Mouse (Mus musculus): ENCODE measurements around the gene Ddah1. TPM values are rescaled to one million over a fixed set of nuclear protein-coding genes. Genes with fewer than 3 reads are reported as not detected.

Ddah1 gene
- polyA plus RNA-seq, 1 experiment from 2014 or later: 30.1 TPM

DNA sequence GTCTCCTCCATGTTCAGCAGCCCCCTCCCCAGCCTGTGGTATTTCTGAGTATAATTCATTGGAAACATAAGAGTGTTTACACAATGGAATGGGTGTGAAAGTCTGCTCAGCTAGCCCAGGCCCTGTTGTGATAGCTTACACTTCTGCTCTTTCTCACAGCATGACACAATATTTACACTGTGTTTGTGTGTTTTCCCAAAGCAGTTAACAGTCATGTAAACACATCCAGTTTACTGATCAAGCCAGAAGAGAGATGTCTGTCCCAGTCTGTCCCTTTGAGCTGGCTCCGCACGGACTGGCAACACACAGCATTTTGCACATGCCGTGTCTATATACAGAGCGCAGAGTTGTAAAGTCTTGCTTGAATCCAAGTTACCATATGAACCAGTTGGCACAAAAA, 32.2 kb downstream of the Ddah1 start:
- Histone ChIP-seq H3K27ac (ENCODE audit: low read depth) (no peak overlapping the region), H3K36me3 (ENCODE audit: insufficient read depth) (no peaks in the 10 kb centered on the region), H3K4me1 (ENCODE audit: insufficient read depth) (peaks cover 15% of the 10 kb centered on the region), H3K4me3 (ENCODE audit: low read depth, low read length) (no peak overlapping the region), H3K9me3 (ENCODE audit: low read depth, low read length) (no peaks in the 10 kb centered on the region), H3K4me2 (no peak overlapping the region), H3K9ac (no peak overlapping the region), H3K27me3 (ENCODE audit: insufficient read depth, low read length) (no peaks in the 10 kb centered on the region)
- DNase-seq: peak; percentile 45
- 49% methylated on average over 4 of the region's 4 CpGs for WGBS
- no peak for TF ChIP-seq CTCF (IDR thresholded peaks at IDR 0.05; ENCODE audit: low read depth)
- ATAC-seq (ENCODE audit: insufficient read depth): peak; percentile 56; the same call in 1 of the 2 replicates

DNA sequence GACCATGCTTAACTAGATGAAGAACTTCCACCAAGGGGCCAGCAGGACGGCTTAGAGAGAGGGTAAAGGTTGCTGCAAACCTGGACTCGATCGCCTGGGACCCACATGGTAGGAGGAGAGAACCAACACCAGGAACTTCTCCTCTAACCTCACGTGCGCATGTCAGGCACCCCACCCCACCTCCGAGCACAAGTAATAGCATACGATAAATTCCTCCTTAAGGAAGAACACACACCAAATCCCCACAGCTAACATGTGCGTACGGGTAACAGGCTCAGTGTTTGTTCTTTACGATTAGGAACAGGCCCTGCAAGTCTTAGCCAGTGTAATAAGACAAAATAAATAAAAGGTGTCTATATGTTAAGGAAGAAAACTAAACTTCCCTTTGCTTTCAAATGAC, 35.9 kb downstream of the Ddah1 start:
- Histone ChIP-seq H3K9me3 (ENCODE audit: low read depth, low read length) (no peaks in the 10 kb centered on the region), H3K4me3 (ENCODE audit: low read depth, low read length) (no peak overlapping the region), H3K36me3 (ENCODE audit: insufficient read depth) (no peaks in the 10 kb centered on the region), H3K4me2 (no peak overlapping the region), H3K4me1 (ENCODE audit: insufficient read depth) (peaks cover 33% of the 10 kb centered on the region), H3K27ac (ENCODE audit: low read depth) (0 out of 2 replicates have a peak overlapping the region, but pooled peaks have one; percentile 33), H3K9ac (no peak overlapping the region), H3K27me3 (ENCODE audit: insufficient read depth, low read length) (no peaks in the 10 kb centered on the region)
- no peak for DNase-seq
- no peak for TF ChIP-seq CTCF (IDR thresholded peaks at IDR 0.05; ENCODE audit: low read depth)
- ATAC-seq (ENCODE audit: insufficient read depth): no peak
- 73% methylated on average over 10 of the region's 10 CpGs for WGBS

DNA sequence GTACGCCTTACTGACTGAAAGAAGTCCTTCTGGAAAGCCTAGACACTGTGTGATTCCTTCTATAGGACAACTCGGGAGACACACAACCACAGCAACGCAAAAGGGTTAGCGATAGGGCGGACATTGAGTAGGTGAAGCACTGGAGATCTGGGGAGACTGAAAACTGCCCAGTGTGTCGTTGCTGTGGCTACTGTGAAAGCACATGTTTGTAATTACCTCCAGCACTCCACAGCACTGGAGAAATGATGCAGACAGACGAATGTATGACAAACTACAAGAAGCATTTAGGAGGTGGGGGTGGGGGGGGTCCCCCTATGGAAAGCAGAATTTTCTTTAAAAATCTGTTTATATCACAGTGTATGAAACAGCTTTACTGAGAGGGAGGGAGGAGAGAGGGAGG, 37.4 kb downstream of the Ddah1 start:
- H3K4me3 ChIP-seq (ENCODE audit: low read depth, low read length): no peak overlapping the region
- no peak for ATAC-seq (ENCODE audit: insufficient read depth)

DNA sequence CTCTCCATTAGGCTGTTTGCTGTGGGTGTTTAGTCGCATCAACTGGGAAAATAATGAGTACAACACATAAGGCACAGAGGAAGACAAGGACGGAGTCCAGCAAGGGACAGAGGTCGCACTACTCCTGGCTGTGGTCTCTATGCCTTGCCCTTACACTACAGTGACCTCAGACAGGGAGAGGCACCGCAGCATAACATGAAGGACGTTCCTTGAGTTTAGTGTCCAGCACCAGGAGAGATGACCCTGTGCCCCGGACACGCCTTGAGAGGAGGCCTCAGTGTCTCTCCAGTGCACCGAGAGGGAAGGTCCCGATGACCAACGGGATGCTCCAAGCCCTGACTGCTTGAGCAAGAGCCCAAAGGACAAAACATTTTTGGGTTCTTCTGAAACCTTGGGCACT, 39.6 kb downstream of the Ddah1 start:
- peak overlapping the region; percentile 32 for H3K4me2 ChIP-seq
- ATAC-seq (ENCODE audit: insufficient read depth) (peak; percentile 26; the same call in 1 of the 2 replicates), DNase-seq (no peak)
- no peaks in the 10 kb centered on the region for H3K27me3 ChIP-seq (ENCODE audit: insufficient read depth, low read length)
- H3K36me3 ChIP-seq (ENCODE audit: insufficient read depth): no peaks in the 10 kb centered on the region
- no peaks in the 10 kb centered on the region for H3K9me3 ChIP-seq (ENCODE audit: low read depth, low read length)
- H3K4me3 ChIP-seq (ENCODE audit: low read depth, low read length): no peak overlapping the region
- WGBS: 41% methylated on average over 10 of the region's 10 CpGs
- peak overlapping the region; percentile 78 for H3K27ac ChIP-seq (ENCODE audit: low read depth)
- H3K9ac ChIP-seq: no peak overlapping the region
- H3K4me1 ChIP-seq (ENCODE audit: insufficient read depth): peaks cover 29% of the 10 kb centered on the region
- no peak for TF ChIP-seq CTCF (IDR thresholded peaks at IDR 0.05; ENCODE audit: low read depth)

More for the DNA sequence above, 37.4 kb downstream of the Ddah1 start:
- DNase-seq: no peak
- H3K36me3 ChIP-seq (ENCODE audit: insufficient read depth): no peaks in the 10 kb centered on the region
- TF ChIP-seq CTCF (IDR thresholded peaks at IDR 0.05; ENCODE audit: low read depth): no peak
- H3K9ac ChIP-seq: no peak overlapping the region
- 72% methylated on average over 7 of the region's 7 CpGs for WGBS
- H3K27ac ChIP-seq (ENCODE audit: low read depth): no peak overlapping the region
- H3K4me1 ChIP-seq (ENCODE audit: insufficient read depth): peaks cover 35% of the 10 kb centered on the region
- H3K9me3 ChIP-seq (ENCODE audit: low read depth, low read length): no peaks in the 10 kb centered on the region
- no peak overlapping the region for H3K4me2 ChIP-seq
- no peaks in the 10 kb centered on the region for H3K27me3 ChIP-seq (ENCODE audit: insufficient read depth, low read length)

DNA sequence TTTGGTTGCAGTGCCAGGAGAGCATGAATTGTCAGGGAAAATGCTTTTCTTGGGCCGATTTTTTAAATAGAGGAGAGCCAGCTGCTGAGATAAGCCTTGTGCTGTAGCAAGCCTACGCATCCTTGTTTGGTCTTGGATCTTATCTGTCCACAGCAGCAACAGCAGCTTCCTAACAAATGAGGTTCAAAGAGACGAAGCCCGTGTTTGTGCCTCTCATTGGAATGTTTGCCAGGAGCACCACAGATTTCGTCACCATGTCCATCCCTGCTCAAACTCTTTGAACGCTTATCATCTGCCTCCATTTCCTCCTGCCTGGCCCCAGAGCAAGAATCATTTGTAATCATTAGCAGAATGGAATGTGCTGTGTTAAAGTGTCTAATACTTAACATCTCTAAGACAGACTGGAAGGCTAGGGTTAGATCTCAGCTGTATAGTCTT, 40.3 kb downstream of the Ddah1 start:
- TF ChIP-seq CTCF (IDR thresholded peaks at IDR 0.05; ENCODE audit: low read depth): no peak
- H3K4me2 ChIP-seq: peak overlapping the region; percentile 34; the same call in 1 of the 2 replicates
- no peak overlapping the region for H3K4me3 ChIP-seq (ENCODE audit: low read depth, low read length)
- no peak overlapping the region for H3K9ac ChIP-seq
- no peaks in the 10 kb centered on the region for H3K36me3 ChIP-seq (ENCODE audit: insufficient read depth)
- peak; percentile 93 for DNase-seq
- H3K9me3 ChIP-seq (ENCODE audit: low read depth, low read length): no peaks in the 10 kb centered on the region
- H3K4me1 ChIP-seq (ENCODE audit: insufficient read depth): peaks cover 29% of the 10 kb centered on the region
- WGBS: 1% methylated on average over 6 of the region's 6 CpGs
- ATAC-seq (ENCODE audit: insufficient read depth): peak; percentile 91
- H3K27ac ChIP-seq (ENCODE audit: low read depth): peak overlapping the region; percentile 78; the same call in 1 of the 2 replicates
- no peaks in the 10 kb centered on the region for H3K27me3 ChIP-seq (ENCODE audit: insufficient read depth, low read length)

DNA sequence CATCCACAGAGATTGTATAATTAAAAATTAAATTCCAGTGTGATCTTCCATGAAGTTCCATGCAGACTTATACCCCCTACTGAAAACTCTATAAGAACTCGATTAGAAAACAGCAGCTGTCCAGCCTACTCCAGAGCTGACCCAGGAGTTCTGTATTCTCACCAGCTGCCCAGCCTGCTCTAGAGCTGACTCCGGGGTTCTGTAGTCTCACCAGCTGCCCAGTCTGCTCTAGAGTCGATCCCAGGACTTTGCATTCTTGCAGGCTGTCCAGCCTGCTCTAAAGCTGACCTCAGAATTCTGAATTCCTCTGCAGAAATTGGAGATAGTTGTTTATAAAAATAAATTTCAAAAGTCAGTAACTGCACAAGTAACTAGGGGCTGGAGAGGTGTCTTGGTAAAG, 40.9 kb downstream of the Ddah1 start:
- Histone ChIP-seq H3K4me3 (ENCODE audit: low read depth, low read length) (no peak overlapping the region), H3K9ac (no peak overlapping the region), H3K27ac (ENCODE audit: low read depth) (peak overlapping the region; percentile 61), H3K4me1 (ENCODE audit: insufficient read depth) (peaks cover 29% of the 10 kb centered on the region), H3K4me2 (no peak overlapping the region), H3K9me3 (ENCODE audit: low read depth, low read length) (no peaks in the 10 kb centered on the region), H3K27me3 (ENCODE audit: insufficient read depth, low read length) (no peaks in the 10 kb centered on the region), H3K36me3 (ENCODE audit: insufficient read depth) (no peaks in the 10 kb centered on the region)
- peak; percentile 41 for ATAC-seq (ENCODE audit: insufficient read depth)
- DNase-seq: peak; percentile 68
- no peak for TF ChIP-seq CTCF (IDR thresholded peaks at IDR 0.05; ENCODE audit: low read depth)
- WGBS: 18% methylated on average over 3 of the region's 3 CpGs

DNA sequence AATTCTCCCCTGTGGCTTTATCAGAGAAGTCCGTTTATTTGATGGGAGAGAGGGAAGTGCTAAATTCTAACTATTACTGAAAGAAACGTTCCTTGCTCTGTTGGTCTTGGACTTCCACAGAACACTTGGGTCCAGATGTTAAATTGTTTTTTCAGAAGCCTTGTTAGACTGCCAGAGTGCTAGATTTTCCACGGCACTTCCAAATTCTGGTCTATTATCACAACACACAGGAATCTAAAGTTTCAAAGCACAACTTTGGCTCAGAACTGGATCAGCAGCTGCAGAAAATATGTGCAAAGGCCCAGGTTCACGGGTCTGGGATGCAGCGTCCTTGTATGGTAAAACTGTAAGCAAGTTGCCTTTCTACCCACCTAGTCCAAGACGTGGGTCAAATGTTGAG, 43.6 kb downstream of the Ddah1 start:
- Histone ChIP-seq H3K27ac (ENCODE audit: low read depth) (no peak overlapping the region), H3K27me3 (ENCODE audit: insufficient read depth, low read length) (no peaks in the 10 kb centered on the region), H3K9ac (no peak overlapping the region), H3K4me1 (ENCODE audit: insufficient read depth) (peaks cover 34% of the 10 kb centered on the region), H3K36me3 (ENCODE audit: insufficient read depth) (no peaks in the 10 kb centered on the region), H3K9me3 (ENCODE audit: low read depth, low read length) (no peaks in the 10 kb centered on the region), H3K4me3 (ENCODE audit: low read depth, low read length) (no peak overlapping the region), H3K4me2 (no peak overlapping the region)
- no peak for ATAC-seq (ENCODE audit: insufficient read depth)
- 54% methylated on average over 6 of the region's 6 CpGs for WGBS
- no peak for TF ChIP-seq CTCF (IDR thresholded peaks at IDR 0.05; ENCODE audit: low read depth)
- no peak for DNase-seq

Data from lung, embryonic 14.5 days (tissue).